Mouse (Mus musculus) Muller cell, postnatal 12 days (primary cell): ENCODE data around the gene Cep95.

Experiments
- DNase-seq: peaks from one replicate; pipeline ENCODE4 v3.0.0-alpha.2; 2015; ENCODE audit errors: inconsistent ontology term

Gene Cep95

DNA sequence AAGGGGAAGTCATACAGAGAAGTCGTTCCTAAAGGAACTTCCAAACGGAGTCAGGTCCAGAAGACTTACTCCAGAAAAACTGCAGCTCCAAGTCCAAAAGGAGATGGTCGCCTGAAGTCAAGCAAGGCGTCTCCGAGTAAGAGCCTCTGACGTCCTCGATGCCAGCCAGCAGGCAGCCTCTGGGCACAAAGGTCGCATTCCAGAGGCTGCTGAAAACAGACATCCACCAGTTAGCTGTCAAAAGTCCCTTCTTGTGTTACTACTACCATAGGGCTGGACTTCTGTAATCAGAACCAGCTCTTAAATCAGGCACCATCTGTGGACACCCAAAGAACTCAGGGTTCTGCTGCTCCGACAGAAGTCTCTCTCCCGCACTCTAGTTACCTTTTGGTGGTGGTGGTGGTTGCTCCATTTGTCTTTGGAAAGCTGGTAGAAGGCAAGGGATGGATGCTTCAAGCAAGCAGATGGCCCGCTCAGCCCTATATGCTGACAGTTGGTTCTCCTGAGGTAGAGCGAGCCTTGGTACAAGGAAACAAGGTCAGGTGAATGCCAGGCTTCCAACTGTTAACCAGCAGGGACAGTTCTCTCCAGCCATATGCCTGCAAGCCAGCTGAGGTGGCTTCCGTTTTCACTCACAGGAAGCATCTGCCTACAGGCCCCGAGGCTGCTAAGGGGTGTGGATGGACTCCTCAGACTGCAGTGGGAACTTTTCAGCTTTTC is 25.7 kb downstream of the Cep95 start:
- DNase-seq, result no peak

DNA sequence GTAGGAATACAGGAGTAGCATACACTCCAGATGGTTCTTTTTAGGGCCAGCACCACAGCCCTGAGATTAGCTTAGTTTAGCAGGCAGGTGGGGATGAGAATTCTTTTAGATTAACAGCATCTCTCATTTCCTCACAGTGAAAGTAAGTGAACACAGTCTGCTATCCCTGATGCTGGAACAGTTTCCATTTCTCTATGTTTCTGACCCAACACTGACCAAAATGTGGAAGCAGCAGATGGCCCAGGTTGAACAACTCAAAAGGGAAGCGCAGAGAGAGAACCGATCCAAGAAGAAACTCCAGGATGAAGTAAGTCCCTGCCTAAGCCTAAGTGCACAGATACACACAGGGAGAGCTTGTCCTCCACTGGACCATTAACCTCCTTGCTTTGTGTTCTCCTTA is 26.3 kb downstream of the Cep95 start:
- DNase-seq, result no peak

DNA sequence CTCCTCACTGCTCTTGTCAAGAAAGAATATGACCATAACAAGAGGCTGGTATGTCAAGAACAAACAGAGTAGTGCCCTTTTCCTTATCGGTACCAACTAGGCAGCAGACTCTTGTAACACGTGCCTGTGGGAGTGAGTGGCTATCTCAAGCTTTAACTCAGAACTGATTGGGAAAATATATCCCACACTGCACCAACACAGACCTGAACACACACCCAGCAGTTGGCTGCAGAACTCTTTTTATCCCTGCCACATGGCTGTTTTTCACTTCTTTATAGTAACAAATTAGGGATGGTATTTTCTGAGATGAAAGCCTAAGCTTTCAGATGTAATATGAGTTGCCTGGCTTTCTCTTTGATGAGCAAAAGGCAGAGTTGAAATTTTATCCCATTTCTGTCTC is 26.7 kb downstream of the Cep95 start:
- DNase-seq, result no peak

DNA sequence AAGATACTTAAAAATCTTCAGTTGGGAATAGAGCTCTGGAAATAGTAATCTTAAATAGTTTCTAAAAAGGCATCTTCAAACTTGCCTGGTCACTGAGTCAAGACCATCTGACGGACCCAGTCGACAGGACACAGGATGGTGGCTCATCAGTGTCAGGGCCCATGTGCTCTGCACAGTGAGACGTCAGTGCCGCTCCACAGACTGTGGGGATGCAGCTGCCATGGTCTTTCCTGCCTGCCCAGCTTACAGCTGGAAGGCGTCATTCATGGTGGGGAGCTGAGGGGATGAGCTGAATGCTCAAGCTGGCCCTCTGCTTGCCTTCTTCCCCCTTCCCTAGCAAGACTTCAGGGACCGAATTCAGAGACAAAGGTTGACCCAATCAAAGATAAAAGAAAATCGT is 27.3 kb downstream of the Cep95 start:
- no peak for DNase-seq

DNA sequence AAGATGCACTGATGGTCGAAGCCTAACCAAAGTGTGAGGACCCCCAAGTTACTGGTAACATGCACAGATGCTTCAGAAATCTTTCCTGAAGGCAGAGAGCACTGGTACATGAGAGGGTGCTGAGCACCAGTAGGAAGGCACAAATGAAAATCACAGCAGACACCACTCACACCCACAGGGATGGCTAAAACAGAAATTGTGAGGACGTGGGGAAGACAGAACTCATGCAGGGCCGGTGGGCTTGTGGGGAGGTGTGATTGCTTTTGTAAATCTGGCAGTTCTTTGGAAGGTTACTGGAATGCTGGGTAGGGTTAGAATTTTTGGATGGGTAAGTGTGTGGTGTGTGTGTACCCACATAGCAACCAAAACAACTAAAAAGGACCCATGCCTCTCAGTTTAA is 28.1 kb downstream of the Cep95 start:
- no peak for DNase-seq

DNA sequence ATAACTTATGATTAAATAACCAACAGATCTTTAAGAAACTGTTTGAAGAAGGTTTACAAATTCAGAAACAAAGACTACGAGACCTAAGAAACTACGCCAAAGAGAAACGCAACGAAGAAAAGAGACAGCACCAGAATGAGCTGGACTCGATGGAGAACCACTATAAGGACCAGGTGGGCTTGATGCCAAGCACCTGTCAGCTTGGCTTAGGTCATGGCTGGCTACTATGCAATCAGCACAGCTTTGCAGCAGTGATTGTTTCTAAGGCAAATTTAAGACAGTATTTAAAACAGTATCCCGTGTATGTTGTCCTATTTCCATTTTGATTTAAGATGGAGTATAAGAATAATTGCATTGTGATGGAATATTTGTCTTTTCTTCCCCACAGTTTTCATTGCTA is 28.8 kb downstream of the Cep95 start:
- no peak for DNase-seq

DNA sequence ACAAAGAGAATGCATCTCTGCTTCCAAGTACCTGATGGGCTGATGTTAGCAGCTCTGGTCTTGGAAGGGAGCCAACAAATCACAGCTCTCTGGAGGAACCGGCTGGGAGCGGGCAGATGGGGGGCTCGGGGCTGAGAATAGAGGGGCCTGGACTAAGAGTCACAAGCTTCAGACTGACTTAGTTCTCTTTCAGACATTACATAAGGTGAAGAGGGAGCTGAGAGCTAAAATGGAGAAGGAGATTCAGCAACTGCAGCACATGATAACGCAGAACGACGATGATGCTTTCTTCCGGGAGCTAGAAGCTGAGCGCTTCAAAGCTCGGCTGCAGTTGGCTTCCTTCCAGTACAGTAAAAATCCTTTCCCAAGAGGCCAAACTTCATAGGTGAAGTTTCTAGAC is 29.3 kb downstream of the Cep95 start:
- DNase-seq, result peak; percentile 35

DNA sequence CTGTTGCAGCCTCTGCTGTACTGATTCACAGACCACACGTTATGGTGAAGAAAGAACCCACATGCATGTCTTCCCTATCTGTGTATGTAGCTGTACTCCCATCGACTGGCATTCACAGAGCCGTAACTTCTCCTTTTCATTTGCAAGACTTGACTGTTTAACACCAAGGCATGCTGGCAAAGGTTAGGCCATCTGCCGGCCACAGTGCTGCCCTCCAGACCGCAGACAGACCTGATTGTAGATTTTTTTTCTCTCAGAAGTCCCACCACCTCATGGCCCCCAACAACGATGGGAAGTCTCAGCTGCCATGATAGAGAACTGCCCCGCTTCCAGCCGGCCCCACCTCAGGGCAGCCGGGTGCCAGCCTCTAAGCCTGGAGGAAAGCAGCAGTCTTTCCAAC is 30.5 kb downstream of the Cep95 start:
- DNase-seq, result no peak

DNA sequence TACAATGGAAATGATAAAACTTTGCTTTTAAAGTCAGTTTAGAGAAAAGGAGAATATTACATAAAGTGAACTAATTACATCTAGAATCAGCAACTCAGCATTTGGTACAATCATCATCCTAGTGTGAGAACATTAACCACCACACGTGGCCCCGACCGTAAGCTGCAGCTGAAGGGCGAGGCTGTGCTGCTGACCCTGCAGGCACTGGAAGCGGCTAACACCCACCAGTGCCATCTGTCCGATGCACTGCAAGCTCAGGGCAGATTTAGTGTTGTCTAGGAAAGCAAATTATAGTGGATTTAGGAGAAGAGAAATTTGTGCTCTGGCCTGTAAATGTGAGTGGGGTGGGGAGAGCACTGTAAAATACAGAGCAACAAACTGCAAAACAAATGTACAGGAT is 31.2 kb downstream of the Cep95 start:
- no peak for DNase-seq

DNA sequence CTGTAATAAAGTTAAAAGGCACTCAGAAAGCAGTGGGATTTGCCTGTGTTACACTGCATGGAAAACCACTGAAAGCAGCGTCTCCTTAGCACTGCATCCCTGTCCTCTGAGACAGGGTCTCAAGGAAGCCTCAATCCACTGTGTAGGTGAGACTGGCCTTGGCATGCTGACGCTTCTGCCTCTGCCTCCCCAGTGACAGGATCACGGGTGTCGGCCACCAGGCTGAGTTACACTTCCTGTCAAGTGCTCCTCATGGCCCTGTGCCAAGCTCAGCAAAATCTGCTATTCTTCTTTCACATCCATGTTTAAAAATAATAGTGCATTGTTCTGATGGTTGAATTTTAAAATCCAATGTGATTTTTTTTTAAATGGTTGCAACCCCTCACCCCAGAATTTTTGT is 31.9 kb downstream of the Cep95 start:
- DNase-seq, result no peak

DNA sequence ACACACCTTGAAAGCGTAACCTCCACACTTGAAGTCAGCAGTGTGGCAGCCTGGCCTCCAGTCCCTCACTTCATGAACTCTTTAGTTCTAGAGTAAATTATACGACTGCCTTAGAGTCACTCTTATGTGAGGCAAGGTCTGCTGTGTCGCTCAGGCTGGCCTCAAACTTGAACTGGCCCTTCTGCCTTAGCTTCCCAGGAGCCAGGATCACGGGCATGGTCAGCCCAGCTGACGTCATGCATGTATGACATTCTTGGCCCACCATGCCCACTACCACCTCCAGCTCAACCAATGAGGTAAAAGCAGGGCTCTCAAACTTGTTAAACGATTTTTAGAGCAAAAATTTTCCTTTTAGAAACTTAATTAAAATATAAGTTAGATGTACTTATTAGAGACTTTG is 32.3 kb downstream of the Cep95 start:
- no peak for DNase-seq

DNA sequence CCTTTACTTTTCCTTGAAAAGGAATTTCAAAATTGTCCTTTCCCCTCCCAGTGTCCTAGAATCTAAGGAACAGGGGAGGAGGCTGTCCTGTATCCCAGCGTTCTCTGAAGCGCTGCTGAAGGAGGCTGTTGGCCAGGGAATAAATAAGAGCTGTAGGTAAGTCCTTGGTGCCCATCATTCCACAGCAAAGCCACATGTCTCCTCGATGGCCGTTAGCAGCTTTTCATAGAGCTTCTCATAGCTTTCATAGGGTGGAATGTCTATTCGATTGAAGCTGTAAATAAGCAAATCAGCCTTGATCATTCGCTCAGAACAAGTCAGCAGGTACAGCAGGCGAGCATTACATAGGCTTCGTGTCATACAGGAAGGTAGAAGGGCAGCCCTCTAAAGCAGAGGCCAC is 33.4 kb downstream of the Cep95 start:
- no peak for DNase-seq

DNA sequence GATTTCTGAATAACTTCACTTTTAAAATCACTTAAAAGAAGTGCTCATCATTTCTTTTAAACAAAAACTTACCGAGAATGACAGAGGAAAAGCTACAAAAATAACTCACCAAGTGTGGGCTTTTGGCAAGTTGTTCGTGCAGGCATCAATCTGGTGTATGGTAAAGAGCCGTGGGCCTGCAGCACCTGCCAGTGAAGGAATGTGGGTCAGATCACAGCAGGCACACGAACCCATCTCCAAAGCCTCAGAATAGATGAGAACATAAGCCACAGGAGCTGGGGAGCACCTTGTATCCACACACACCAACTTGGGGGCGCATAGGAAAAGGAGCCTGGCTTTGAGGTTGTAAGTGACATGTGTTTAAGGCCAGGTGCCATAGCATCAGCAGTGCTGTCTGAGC is 33.9 kb downstream of the Cep95 start:
- peak; percentile 26 for DNase-seq

DNA sequence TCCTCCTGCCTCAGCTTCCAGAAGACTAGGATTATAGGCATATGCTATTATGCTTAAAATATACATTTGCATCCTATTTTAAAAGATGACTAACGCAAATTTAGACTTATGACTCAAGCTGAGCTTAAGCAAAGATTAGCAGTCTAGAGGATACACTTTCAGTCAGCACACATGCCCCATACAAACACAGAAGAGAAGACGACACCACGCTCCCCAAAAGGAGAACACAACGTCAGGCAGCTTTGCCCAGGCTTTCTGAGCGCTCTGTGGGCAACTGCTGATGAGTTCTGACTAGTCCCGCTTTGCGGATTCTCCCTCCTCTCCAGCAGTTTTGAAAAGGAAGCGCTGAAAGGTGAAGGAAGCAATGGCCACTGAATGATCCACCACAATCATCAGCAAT is 34.7 kb downstream of the Cep95 start:
- no peak for DNase-seq

DNA sequence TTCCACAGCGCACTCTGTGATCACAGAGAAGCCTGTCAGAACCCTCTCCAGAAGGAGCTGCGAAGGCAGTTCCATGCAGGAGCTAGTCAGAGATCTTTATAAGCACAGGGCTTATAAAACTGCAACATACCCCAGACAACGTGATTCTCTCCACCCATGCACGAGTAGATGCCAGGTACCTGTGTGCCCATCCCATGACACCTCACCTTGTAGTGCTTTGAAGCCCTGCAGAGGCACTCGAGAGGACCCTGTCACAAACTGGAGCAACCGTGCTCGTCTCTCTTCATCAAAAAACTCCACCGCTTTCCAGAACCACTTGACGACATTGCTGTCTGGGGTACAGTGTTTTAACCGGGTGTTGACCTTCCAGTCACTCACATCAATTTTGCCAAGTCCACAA is 35.4 kb downstream of the Cep95 start:
- DNase-seq, result no peak

DNA sequence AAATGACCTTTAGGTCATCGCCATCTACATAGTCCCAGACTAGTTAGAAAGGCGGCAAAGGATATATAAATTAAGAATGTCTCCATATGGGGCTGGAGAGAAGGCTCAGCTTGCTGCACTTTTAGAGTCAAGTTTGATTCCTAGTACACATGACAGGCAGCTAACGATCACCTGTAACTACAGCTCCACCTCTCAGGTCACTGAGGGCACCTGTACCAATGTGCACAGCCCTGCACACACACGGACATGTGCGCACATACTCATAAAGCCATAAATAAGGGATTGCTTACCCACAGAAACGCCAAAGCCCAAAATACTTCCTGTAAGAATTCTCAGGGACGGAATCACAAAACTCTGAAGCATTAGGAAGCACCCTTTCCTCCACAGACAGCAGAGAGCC is 39.0 kb downstream of the Cep95 start:
- no peak for DNase-seq

DNA sequence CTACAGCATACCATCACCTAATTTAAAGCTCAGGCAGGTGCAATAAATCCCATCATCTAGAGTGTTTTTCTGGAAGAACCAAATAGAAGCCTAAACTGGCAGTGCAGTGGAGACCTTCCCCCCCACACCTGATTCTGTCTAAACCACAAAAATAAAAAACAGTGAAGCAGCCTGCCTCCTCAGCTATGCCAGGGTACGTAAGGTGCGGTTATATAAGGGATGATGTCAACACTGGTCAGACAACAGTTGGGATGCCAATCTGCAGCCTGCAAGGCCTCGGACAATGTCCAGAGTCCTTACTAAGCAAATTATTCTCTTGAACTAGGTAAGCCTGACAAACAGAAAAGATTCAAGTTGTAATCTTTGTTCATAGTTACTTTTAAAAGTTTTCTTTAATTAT is 53.0 kb downstream of the Cep95 start:
- no peak for DNase-seq

DNA sequence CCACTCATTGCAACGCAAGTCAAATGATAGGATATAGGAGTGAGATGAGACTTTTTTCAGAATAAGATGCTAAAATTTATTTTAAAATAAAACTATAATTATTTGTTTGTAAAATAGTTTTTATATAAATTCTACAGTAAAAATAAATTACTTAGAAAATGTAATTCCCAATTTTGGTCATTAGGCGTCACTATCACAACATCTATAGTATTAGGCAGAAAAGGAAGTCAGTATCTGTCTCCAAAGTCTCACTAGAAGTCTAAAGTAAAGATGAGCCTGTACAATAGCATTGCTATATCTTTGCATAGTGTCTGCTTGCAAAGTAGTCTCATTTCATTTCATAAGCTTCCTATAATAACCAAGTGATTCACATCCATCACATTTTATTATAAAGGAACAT is 62.4 kb downstream of the Cep95 start:
- DNase-seq, result peak; percentile 11
